Mouse (Mus musculus) liver, adult 2 months (tissue): Measurements from ENCODE around the gene Cux1.

Source experiments
- CTCF ChIP-seq: fragments of 200-500 bp; IDR thresholded peaks from 2 replicates; pipeline ENCODE4 v1.5.1; 2011; ENCODE audit warnings: low read depth, low read length, control low read depth
- POLR2A ChIP-seq: fragments of 200-500 bp; IDR thresholded peaks from 2 replicates; pipeline ENCODE4 v1.6.1; 2011; ENCODE audit warnings: low read length, control low read depth; ENCODE audit not compliant: insufficient read depth; ENCODE audit errors: extremely low read depth

GRCm38 (mm10) chr5:136535976-136536725, 31.1 kb downstream of the Cux1 start:
- no peak for TF ChIP-seq POLR2A
- no peak for TF ChIP-seq CTCF
